Mouse (Mus musculus) bone marrow, adult 2 months (tissue): ENCODE data around the gene Ttc25.

Experiments used
- CTCF ChIP-seq: fragments of 200-500 bp; IDR thresholded peaks from 2 replicates; pipeline ENCODE4 v1.5.1; 2011; ENCODE audit warnings: low read length, control low read depth; ENCODE audit not compliant: control insufficient read depth, insufficient read depth
- POLR2A ChIP-seq: fragments of 200-500 bp; IDR thresholded peaks from 2 replicates; pipeline ENCODE4 v1.6.1; 2011; ENCODE audit warnings: low read depth, mild to moderate bottlenecking, control low read depth, low read length, borderline replicate concordance; ENCODE audit not compliant: control insufficient read depth

DNA sequence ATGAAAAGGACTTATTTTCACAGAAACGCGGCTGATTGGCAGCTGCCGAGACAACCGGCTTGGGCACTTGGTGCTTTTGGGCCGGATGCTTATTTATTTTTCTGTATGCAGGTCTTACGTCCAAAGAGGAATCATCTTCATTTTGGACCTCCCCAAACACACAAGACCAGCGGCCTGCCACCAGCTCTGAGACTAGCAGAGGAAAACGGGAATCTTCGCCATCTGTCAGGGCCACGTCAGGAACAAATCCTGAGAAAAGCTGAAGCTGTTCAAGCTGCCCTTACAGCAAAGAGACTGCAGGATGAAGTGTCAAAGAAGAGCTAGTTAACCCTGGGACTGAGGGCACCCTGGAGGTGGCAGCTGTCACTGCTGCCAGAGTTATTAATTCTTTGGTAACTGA is 60.0 kb downstream of the Ttc25 start:
- TF ChIP-seq CTCF (no peak), POLR2A (no peak)
